Comparison of ENCODE assay signal across 9 mouse cellular contexts in genomic region chr4:118576097-118576496, GRCm38 (mm10). TPM values are rescaled to one million over a fixed set of nuclear protein-coding genes. Genes with fewer than 3 reads are reported as not detected.
DNase-seq lines count a peak whose midpoint lies in the region; ATAC-seq and TF ChIP-seq lines count a peak whose summit lies in the region.
"Had no signal": no experiment of that assay in that cellular context is flagged by ENCODE, and none has a peak within 500 bp of the region (broad histone marks: within the 10 kb centered on the region; RNA-seq: fewer than 3 reads in every experiment).

No protein-coding gene starts in this region.

- no peak for ATAC-seq in heart, embryonic 11.5 days (replicated peaks; ENCODE audit: insufficient number of reproducible peaks, low FRiP score, low TSS enrichment)
- ATAC-seq in neural tube, embryonic 12.5 days (ENCODE audit: low FRiP score, low read depth) = peak; percentile 55; the same call in 1 of the 2 replicates
- ATAC-seq in stomach, postnatal 0 days (ENCODE audit: low FRiP score, low TSS enrichment) = peak; percentile 55; the same call in 1 of the 2 replicates

- 6% methylated on average over 6 of the region's 6 CpGs for WGBS in heart, embryonic 11.5 days (ENCODE audit: insufficient replicate concordance)
- WGBS in neural tube, embryonic 12.5 days = 9% methylated on average over 6 of the region's 6 CpGs
- 4% methylated on average over 6 of the region's 6 CpGs for WGBS in stomach, postnatal 0 days

- H3K36me3 ChIP-seq in heart, embryonic 11.5 days (ENCODE audit: control insufficient read depth, insufficient read depth, low read length) = no peaks in the 10 kb centered on the region
- H3K36me3 ChIP-seq in neural tube, embryonic 12.5 days = no peaks in the 10 kb centered on the region
- no peaks in the 10 kb centered on the region for H3K36me3 ChIP-seq in stomach, postnatal 0 days (ENCODE audit: control insufficient read depth, insufficient read depth, low read length)
- H3K36me3 ChIP-seq: stomach, embryonic 15.5 days had no signal

- no peaks in the 10 kb centered on the region for H3K9me3 ChIP-seq in heart, embryonic 11.5 days (replicated peaks; ENCODE audit: control insufficient read depth, low read length)
- no peaks in the 10 kb centered on the region for H3K9me3 ChIP-seq in neural tube, embryonic 12.5 days
- H3K9me3 ChIP-seq in stomach, postnatal 0 days (ENCODE audit: control insufficient read depth, low read length) = no peaks in the 10 kb centered on the region
- H3K9me3 ChIP-seq: stomach, embryonic 15.5 days had no signal

- no peaks in the 10 kb centered on the region for H3K4me1 ChIP-seq in heart, embryonic 11.5 days (ENCODE audit: control insufficient read depth, insufficient read depth, low read length)
- no peaks in the 10 kb centered on the region for H3K4me1 ChIP-seq in neural tube, embryonic 12.5 days
- H3K4me1 ChIP-seq in stomach, postnatal 0 days (replicated peaks; ENCODE audit: control insufficient read depth, insufficient read depth) = no peaks in the 10 kb centered on the region
- H3K4me1 ChIP-seq: stomach, embryonic 15.5 days had no signal

- peaks cover 6% of the 10 kb centered on the region; the same call in 1 of the 2 replicates for H3K27me3 ChIP-seq in heart, embryonic 11.5 days (ENCODE audit: control insufficient read depth, insufficient read depth, low read length)
- H3K27me3 ChIP-seq in neural tube, embryonic 12.5 days (replicated peaks) = peaks cover 3% of the 10 kb centered on the region; the same call in 1 of the 2 replicates
- no peaks in the 10 kb centered on the region for H3K27me3 ChIP-seq in stomach, postnatal 0 days (ENCODE audit: control insufficient read depth, insufficient read depth, low read length)
- H3K27me3 ChIP-seq: stomach, embryonic 15.5 days had no signal

- no peak overlapping the region for H3K27ac ChIP-seq in heart, embryonic 11.5 days (ENCODE audit: low read depth, low read length)
- H3K27ac ChIP-seq in neural tube, embryonic 12.5 days = no peak overlapping the region
- no peak overlapping the region for H3K27ac ChIP-seq in stomach, postnatal 0 days (replicated peaks)
- H3K27ac ChIP-seq: stomach, embryonic 15.5 days had no signal

- no peak overlapping the region for H3K9ac ChIP-seq in heart, embryonic 11.5 days (ENCODE audit: low read depth, low read length)
- H3K9ac ChIP-seq in neural tube, embryonic 12.5 days = no peak overlapping the region
- no peak overlapping the region for H3K9ac ChIP-seq in stomach, postnatal 0 days (ENCODE audit: low read length)
- H3K9ac ChIP-seq: stomach, embryonic 15.5 days had no signal

- no peak overlapping the region for H3K4me3 ChIP-seq in heart, embryonic 11.5 days (ENCODE audit: low read depth, low read length)
- H3K4me3 ChIP-seq in neural tube, embryonic 12.5 days = no peak overlapping the region
- H3K4me3 ChIP-seq in stomach, postnatal 0 days (ENCODE audit: low read depth, low read length) = no peak overlapping the region
- H3K4me3 ChIP-seq: stomach, embryonic 15.5 days had no signal

- TF ChIP-seq EP300 in stomach, postnatal 0 days (optimal IDR thresholded peaks at IDR 0.05) = no peak

- H3K4me2 ChIP-seq in heart, embryonic 11.5 days = no peak overlapping the region
- no peak overlapping the region for H3K4me2 ChIP-seq in neural tube, embryonic 12.5 days (replicated peaks)
- H3K4me2 ChIP-seq in stomach, postnatal 0 days (replicated peaks; ENCODE audit: low read depth) = no peak overlapping the region
- H3K4me2 ChIP-seq: stomach, embryonic 15.5 days had no signal

- peak; percentile 92 for TF ChIP-seq CTCF in stomach, postnatal 0 days (IDR thresholded peaks at IDR 0.05; ENCODE audit: low read depth)

- DNase-seq in heart, adult 11 months = peak; percentile 92
- peak; percentile 92 to 93 for DNase-seq in cerebellum, postnatal 4 days (ENCODE audit: low spot score in 2 of 2)
- DNase-seq in gastrocnemius, adult 8-10 months (ENCODE audit: low spot score in 2 of 2) = peak; percentile 20 to 23
- DNase-seq in kidney, adult 8-10 months = peak; percentile 36 to 86
- peak; percentile 88 for DNase-seq in liver
- peak; percentile 84 for DNase-seq in stomach, postnatal 0 days (ENCODE audit: low spot score)

RNA-seq across cellular contexts. Expression of gene Tmem125, which starts 32.3 kb away (rescaled TPM):
- polyA plus RNA-seq in heart, embryonic 11.5 days (2014; fragmentation: Nextera tagmentation; extraction: Ambion mirVana) = 0.16 and 0.45 TPM in 2 replicates
- total RNA-seq in gastrocnemius, adult 8-10 months (2022) = not detected
- 0.23 TPM in 1 of 2 replicates, not detected in the other for polyA plus RNA-seq in neural tube, embryonic 12.5 days (2016; fragmentation: Nextera tagmentation; extraction: Ambion mirVana)
- polyA plus RNA-seq in stomach, postnatal 0 days (2015; fragmentation: Nextera tagmentation; extraction: Ambion mirVana) = 41.3 and 42.7 TPM in 2 replicates

RNA-seq across cellular contexts. Expression of gene Cfap57, which starts 44.5 kb away (rescaled TPM):
- polyA plus RNA-seq in heart, embryonic 11.5 days (2014; fragmentation: Nextera tagmentation; extraction: Ambion mirVana) = 1.2 and 1.5 TPM in 2 replicates
- total RNA-seq in gastrocnemius, adult 8-10 months (2022) = not detected
- 1.2 and 1.3 TPM in 2 replicates for polyA plus RNA-seq in neural tube, embryonic 12.5 days (2016; fragmentation: Nextera tagmentation; extraction: Ambion mirVana)
- 1.2 and 1.3 TPM in 2 replicates for polyA plus RNA-seq in stomach, postnatal 0 days (2015; fragmentation: Nextera tagmentation; extraction: Ambion mirVana)

RNA-seq across cellular contexts. Expression of gene Ebna1bp2, which starts 44.5 kb away (rescaled TPM):
- 106 and 111 TPM in 2 replicates for polyA plus RNA-seq in heart, embryonic 11.5 days (2014; fragmentation: Nextera tagmentation; extraction: Ambion mirVana)
- 10 to 100 TPM; 22.3 to 30.7 (median 25.1) TPM for total RNA-seq in gastrocnemius, adult 8-10 months (2022)
- polyA plus RNA-seq in neural tube, embryonic 12.5 days (2016; fragmentation: Nextera tagmentation; extraction: Ambion mirVana) = 151 and 158 TPM in 2 replicates
- 90.4 and 94.5 TPM in 2 replicates for polyA plus RNA-seq in stomach, postnatal 0 days (2015; fragmentation: Nextera tagmentation; extraction: Ambion mirVana)

RNA-seq across cellular contexts. Expression of gene 2610528J11Rik, which starts 49.3 kb away (rescaled TPM):
- 0.31 and 0.39 TPM in 2 replicates for polyA plus RNA-seq in heart, embryonic 11.5 days (2014; fragmentation: Nextera tagmentation; extraction: Ambion mirVana)
- not detected for total RNA-seq in gastrocnemius, adult 8-10 months (2022)
- polyA plus RNA-seq in neural tube, embryonic 12.5 days (2016; fragmentation: Nextera tagmentation; extraction: Ambion mirVana) = 0.56 TPM in 1 of 2 replicates, not detected in the other
- 56.8 and 57.6 TPM in 2 replicates for polyA plus RNA-seq in stomach, postnatal 0 days (2015; fragmentation: Nextera tagmentation; extraction: Ambion mirVana)

Comparison
In these comparisons a context has a peak if more than half of its experiments do, and no peak if none do; other contexts are left out.
1. DNase-seq: peak in every context shown above with its lines; median percentile 92 in cerebellum, postnatal 4 days; 92 in heart, adult 11 months; 88 in liver; 84 in stomach, postnatal 0 days; 61 in kidney, adult 8-10 months; 22 in gastrocnemius, adult 8-10 months.
2. RNA of gene Tmem125, which starts 32.3 kb away (polyA plus RNA-seq): 41.3 to 42.7 TPM in stomach, postnatal 0 days; 0.23 TPM in neural tube, embryonic 12.5 days and 0.16 to 0.45 TPM in heart, embryonic 11.5 days; every median in the first group is over 10 times any median in the second.